Mouse (Mus musculus) right cerebral cortex, adult 2 months (tissue): ENCODE measurements around the gene Snx11.
"Not testable (repeated sequence)": the region's sequence is repeated elsewhere in the genome, so short reads cannot be mapped to it uniquely, and the experiment has no call there.

ENCODE experiments used
- DNase-seq, 2 experiments: peaks; one replicate each; pipeline ENCODE4 v3.0.0; 2021 to 2022; ENCODE audit warnings: low spot score in 2 of 2

The Snx11 gene

DNA sequence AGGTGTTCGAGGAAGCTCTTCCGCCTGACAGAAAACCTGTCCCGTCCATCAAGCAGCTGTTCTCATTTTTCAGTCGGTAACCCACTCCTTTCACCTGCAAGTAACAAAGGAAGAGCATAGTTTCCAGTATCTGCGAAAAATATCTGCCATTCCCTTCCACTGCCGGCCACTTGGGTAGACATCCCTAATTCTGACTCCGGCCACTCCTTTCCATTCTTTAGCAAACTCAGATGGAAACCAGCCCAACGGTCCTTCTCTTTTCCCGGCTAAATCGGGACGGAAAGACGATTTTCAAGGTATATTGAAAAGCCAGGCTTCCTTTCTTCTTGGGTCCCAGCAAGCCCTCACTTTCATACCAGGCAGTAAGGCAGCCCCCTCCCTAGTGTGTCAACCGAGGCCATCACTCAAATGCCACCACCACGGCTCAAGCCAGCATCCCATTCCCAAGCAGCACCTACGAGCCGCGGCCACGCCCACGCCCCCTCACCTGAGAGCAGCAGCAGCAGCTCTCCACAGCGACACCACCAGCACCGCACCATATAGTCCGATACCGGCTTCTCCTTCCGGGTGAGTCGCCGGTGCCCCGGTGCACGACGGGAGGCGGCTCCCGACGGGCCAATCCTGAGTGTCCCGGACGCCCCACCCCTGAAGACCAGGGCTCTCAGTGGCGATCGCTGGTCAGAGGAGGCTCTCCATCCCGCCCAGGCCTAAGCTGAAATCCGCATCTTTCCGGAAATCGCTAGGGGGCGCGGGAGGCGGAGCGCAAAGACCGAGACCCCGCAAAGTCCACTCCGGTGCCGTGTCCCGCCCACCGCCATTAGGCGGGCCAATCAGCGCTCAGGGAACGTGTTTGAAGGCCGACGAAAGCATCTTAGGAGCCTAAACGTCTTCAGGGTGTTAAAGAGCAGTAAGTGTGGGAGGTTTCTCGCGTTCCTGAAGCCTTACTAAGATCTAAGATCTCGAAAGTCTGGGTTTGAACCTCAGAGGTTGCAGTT, at the start of gene Snx11:
Gene Snx11, minus strand, starts transcription at position 592 of the 995 bp plus-strand sequence.
- DNase-seq = peak; percentile 99 to 100

DNA sequence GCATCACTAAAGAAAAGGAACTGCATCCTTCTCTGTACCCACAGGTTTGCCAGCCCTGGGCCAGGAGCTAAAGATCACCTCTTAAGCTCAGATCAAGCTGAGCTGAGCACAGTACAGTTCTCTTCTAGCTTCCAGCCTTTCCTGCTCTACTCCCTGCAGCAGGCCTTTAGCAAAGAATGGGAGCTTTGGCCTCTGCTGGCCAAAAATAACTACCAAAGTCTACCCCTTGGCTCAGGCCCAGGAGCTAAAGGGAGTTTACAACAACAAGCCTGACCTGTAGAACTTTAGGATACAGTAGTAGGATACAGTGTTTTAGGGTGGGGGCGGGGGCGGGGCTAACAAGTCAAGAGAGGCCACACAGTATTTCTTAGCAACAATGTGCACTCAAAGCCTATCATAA, 49.1 kb upstream of the Snx11 start:
- DNase-seq = no peak

DNA sequence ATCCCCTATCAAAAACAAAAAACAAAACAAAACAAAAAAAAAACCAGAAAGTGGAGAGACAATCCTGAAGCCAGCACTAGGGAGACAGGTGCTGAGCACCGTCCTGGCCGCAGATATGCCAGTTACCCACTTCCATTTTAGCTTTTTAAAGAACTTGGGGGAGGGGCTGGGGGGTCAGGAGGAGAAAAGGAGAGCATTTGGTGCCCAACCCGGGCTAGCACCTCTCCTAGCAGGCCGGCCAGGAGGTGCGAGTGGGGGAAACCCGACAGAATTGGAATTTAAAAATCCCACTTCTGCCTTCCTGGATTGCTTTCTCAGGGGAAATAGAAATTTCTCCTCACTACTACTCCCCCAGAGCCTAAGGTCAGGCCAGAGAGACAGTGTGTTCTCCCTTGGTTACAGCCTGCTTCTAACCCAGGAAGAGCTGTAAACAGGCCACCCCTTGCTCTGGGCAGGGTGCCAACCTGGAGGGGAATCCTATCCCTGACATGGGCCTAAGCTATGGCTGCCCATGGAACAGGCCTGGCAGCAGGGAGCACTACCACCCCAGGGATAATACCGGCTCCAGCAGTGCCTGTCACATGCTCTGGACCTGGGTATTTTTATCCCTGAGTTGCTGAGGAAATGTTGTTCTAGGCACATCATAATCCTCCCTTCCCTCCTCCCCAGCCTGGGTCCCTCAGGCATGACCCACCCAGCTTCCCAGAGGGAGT, 47.6 kb upstream of the Snx11 start:
- DNase-seq = no peak

DNA sequence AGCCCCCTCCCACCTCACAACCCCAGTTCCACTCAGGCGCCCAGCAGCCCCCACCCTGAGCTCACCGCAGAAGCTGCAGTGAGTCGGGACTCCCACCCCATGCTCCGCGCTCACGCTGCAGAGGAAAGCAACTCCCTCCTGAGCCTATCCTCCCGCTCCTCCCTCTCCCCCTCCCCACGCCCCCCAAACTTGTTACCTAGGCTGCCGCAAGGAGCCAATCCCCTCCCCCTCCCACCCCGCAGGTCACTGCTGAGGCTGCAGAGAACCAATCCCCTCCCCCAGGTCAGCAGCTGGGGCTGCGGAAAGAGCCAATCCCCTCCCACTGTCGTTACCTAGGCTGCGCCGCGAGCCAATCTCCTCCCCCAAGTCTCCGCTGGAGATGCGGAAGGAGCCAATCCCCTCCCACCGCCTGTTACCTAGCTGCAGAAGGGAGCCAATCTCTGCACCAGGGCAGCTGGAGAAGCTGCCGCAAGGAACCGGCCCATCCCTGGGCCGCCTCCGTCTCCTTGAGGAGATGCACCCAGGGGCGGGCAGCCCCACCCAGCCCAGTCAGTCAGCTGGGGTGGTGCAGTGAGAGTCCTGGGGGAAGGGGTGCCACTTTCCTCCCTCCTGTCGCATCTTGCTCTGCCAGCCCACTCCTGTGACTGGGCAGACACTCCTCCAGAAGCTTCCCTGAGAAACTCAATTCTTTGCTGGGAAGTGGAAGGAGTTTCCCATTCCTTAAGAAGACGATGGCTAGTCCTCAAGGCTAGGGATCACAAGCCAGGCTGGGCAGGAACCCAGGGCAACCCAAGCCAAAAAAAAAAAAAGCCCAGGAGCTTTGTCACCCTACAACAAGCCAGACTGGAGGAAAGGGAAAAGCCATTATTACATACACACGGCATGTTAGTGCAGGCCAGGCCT, 46.8 kb upstream of the Snx11 start:
- DNase-seq = peak; percentile 87 to 88

DNA sequence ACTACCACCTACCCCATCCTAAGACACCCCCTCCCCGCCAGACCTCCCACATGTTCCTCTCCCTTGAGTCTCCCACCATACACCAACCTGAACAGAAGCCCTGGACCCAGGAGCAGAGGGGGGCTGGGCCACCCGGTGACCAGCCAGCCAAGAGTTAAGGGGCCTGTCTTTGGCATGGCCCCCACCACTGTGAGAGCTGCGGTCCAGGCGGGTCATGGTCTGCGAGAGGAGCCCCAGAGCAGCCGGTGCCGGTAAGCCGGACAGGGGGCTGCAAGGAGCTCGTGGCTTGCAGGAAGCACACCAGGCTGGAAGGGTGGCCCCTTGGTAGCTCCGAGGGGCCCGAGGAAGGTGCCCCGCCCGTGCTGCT, 46.1 kb upstream of the Snx11 start:
- no peak for DNase-seq

DNA sequence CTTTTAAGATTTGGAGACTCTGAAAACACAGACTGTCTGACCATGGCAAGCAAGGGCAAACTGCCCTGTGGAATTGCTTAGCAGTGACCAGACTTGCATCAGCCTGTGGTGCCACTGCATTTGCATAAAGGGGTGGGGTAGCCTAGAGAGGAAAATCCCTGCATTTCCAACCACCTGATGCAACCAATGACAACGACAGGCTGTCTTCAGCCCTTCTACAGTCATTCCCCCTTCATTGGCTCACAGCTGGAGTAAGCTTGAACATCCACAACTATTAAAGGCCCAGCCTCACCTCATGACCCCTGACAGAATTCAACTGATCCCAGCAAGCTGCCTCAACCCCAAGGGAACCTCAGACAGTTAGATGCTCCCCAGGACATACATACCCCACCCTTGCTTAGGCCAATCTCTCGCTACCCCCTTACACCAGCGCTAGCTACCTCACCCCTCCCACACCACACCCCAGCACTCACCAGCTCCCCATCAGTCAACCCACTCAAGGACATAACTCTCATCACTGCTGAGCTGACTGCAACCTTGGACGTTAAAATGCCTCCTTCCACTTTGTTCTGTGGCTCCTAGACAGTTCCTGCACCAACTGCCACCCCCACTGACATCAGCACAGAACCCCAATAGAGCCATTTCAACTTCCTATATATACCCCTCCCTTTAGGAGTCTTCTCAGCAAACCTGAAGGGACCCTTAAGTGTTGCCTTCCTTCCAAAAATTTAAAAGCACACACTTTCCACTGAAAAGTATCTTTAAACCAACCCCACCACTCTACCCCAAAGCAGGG, 45.5 kb upstream of the Snx11 start:
- no peak for DNase-seq

DNA sequence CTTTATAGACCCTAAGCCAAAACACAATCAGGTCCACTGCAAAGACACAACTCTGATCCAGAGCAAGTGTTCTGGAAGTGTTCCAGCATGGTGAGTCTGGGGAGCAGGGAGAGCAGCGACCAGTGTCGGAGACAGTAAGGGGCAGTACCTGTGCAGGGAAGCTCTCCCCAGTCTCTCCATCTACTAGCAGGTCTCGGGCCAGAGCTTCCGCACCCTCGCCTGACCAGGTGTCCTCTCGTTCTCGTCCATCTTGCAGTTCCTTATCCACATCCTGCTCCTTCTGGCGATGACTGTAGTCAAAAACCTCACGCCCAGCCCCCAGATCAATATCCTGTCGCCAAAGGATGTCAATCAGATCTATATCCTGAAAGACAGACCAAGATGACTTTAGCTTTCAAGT, 44.6 kb upstream of the Snx11 start:
- no peak for DNase-seq

DNA sequence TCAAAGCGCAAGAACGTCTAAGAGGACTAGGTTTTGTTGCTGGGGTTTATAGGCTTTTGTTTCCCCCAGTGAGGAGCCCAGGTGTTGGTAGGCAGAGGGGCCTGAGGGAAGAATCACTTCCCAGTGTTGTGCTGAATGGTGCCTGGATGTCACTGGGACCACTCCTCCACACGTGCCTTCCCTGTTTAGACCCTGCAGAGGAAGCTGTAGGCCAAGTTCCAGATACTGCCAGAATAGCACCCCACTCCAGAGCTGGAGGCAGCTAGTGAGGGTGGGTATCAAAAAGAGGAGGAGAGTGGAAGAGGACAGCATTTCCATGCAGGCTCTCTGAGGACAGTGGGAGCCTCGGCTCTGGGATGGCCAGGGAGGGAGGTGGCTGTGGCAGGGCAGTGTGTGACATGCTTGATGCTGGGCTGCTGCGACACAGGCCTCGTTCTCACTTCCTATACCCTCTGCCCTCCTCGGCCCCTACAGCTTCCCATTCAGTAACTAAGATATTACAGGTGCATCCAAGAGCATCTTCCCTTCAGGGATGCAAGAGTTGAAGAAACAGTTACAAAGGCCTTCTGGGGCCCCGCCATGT, 40.9 kb upstream of the Snx11 start:
- no peak for DNase-seq

DNA sequence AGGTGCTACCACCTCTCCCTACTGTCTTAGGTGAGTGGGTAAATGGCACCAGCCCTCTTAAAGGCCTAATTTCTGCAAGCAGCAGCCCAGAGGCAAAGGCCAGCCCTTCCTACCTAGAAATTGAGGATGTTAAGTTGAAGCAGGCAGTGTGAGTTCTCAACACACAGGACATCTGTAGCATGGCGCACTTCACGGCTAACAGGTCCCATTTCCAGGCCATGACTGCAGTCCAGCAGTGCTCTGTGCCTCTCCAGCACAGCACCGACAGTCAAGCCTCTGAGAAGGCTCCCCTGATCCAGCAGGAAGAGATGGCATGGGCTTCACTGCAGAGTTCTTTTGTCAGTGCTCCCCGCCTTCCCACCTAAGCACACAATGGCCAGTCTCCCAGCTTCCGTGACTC, 39.6 kb upstream of the Snx11 start:
- no peak for DNase-seq

DNA sequence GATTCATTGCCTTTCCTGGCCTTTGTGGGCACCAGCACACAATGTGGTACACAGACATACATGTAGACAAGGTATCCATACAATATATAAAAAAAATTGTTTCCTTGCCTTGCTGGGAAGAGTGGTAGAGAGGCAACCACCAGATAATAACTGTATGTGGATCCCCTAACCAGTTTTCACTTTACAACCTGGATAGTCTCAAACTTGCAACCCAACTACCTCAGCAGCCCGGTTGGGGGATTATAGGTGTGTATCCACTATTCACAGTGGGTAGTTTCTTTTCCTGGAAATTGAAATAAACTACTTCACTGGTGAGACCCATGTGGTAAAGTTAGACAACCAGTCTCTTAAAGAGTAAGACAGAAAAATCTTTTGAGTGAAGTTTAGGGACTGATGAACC, 39.1 kb upstream of the Snx11 start:
- no peak for DNase-seq

DNA sequence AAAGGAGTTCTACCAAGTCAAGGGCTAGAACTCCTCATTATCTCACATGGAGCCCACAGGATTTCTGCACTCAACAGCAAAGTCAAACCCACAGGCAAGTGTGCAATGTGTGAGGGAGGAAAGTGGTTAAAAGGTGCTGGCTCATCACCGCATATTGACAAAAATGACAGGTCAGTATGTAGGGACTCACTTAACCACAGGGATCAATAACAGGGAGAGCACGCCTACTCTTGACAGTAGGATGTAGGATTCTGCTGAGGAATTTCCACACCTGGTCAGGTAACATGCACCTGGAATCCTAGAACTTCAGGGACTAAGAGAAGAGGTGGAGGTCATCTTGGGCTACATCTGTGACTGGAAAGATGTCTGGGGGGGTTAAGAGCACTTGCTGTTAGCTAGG, 38.5 kb upstream of the Snx11 start:
- no peak for DNase-seq

DNA sequence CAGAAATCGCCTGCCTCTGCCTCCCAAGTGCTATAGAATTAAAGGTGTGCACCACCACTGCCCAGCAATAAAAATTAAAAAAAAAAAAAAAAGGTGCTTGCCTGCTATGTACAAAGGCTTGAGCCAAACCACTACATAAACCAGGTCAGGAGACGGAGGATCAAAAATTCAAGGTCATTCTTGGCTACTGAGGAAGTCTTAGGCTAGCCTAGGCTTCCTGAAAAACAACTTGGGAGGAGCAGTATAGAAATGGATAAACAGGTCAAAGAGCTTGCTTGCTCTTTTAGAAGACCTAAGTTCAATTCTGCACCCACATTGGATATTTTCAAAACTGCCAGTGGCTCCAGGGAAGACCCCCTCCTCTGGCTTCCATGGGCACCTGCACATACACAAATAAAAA, 37.1 kb upstream of the Snx11 start:
- no peak for DNase-seq

DNA sequence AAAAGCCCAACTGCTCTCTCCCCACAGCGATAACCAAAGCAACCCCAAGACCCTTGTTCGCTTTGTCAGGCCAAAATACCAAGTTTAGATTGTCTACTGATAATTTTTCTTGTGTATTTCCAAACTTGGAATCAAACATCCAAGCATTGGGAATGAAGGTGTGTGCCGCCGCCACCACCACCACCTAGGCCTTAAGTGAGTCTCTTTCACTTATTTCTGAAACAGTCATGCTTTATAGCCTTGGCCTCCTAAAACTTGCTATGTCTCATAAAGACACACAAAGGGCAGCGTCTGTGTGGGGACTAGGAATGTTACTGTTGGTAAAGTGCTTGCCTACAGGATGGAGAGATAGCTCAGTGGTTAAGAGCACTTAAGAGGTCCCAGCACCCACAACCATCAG, 36.6 kb upstream of the Snx11 start:
- no peak for DNase-seq

DNA sequence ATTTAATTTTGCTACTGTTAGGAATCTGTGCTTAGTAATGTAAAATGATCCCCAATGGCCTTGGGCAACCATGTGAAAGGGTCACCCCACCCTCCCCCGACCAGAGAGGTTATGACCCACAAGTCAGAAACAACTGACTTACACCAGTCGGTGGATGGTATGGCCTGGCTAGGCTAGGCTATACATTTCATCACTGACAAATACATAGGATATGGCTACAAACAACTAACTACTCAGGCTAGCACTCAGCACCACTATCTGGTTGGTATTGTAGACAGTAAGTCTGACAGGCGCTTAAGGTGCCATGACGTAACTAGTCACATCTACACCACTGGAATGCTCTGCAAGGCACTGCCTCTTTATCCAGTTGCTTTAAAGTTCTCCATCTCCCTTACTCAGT, 36.1 kb upstream of the Snx11 start:
- DNase-seq = no peak

DNA sequence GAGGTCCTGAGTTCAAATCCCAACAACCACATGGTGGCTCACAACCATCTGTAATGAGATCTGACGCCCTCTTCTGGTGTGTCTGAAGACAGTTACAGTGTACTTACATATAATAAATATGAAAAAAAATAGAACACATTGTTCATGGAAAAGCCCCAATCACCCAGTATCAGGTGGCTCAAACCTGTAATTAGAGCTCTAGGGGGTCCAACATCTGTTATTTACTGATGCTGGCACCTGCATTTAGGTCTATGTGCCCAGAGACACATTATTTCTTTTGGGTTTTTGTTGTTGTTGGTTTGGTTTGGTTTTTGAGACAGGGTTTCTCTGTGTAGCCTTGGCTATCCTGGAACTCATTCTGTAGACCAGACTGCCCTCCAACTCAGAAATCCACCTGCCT, 33.8 kb upstream of the Snx11 start:
- DNase-seq = not testable (repeated sequence)

DNA sequence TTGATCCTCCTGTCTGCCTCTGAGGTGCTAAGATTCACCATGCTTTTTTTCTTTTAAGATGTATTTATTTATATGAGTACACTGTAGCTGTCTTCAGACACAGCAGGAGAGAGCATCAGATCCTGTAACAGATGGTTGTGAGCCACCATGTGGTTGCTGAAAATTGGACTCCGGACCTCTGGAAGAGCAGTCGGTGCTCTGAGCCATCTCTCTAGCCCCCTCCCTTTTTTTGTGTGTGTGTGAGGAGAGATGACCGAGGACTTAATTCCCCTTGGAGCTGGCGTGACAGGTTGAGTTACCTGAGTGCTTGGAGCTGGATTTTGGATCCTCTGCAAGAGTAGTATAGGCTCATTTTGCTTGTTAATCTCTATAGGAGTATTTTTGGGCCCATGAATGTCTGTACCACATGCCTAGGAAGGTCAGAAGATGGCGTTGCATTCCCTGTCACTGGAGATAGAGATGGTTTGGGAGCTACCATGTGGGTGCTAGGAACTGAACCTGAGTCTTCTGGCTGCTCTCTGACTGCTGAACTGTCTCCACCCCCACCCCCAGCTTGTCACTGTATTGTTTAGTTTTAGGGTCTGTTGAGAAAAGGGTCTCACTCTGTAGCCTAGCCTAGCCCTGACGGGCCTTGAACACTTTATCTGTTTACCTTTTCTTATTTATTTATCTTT, 32.3 kb upstream of the Snx11 start:
- no peak for DNase-seq

DNA sequence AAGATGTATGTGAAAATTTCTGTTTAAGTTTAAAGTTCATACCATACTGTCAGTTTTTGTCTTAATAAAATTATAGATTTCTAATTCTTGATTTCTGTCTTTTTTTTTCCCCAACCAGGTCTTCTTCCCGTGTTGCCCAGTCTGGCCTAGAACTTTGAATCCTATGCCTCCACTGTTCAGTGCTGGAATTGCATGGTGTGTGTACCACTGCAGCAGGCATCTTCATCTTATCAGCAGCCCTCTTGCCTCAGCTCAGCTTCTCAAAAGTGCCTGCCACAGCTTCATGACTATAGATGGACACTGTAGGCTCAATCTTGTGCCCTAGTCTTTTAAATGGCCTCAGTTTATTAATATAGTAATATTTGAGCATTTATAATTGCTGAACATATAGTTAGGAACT, 30.7 kb upstream of the Snx11 start:
- no peak for DNase-seq

DNA sequence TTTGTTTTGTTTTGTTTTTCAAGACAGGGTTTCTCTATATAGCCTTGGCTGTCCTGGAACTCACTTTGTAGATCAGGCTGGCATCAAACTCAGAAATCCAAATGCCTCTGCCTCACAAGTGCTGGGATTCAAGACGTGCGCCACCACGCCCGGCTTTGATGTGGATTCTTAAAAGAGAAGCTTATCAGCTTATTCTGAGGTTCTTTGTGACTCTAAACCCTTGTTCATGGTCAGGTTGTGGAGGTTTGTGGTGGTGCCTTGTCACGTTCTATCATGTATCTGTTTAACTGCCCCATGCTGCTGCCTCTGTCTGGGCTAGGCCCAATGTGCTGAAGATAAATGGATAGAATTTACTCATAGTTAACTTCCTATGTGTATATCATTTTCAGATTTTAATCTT, 28.2 kb upstream of the Snx11 start:
- DNase-seq = no peak

DNA sequence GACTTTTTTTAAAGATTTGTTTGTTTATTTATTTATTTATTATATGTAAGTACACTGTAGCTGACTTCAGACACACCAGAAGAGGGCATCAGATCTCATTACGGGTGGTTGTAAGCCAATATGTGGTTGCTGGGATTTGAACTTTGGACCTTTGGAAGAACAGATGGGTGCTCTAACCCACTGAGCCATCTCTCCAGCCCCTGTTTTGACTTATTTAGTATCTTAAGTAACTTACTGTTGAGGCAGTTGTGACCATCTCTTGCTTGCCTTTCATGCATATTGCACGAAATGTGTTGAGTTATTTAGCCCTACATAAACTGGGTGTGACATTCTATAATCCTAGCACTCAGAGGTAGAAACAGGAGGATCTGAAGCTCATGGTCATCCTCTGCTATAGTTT, 22.2 kb upstream of the Snx11 start:
- no peak for DNase-seq

DNA sequence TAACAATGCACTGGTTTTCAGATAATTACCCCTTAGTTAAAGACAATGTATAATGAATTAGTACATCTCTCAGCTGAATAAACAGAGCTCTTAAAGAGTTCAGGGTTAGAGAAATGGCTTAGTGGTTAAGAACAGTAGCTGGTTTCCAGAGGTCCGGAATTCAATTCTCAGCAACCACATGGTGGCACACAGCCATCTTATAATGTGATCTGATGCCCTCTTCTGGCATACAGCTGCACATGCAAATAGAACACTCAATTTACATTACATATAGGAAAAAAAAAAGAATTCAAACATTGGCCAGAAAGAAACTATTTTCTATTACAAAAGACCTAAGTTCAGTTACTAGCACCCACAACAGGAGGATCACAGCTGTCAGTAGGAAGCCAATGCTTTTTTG, 19.2 kb upstream of the Snx11 start:
- DNase-seq = no peak
